Mouse (Mus musculus): ENCODE results near the gene Olfr983. TPM values are rescaled to one million over a fixed set of nuclear protein-coding genes. Genes with fewer than 3 reads are reported as not detected.
A peak's percentile ranks its signal among the peaks of the same experiment; 100 is the strongest.

The Olfr983 gene
- polyA plus RNA-seq, 1 experiment from 2014 or later, result not detected

DNA sequence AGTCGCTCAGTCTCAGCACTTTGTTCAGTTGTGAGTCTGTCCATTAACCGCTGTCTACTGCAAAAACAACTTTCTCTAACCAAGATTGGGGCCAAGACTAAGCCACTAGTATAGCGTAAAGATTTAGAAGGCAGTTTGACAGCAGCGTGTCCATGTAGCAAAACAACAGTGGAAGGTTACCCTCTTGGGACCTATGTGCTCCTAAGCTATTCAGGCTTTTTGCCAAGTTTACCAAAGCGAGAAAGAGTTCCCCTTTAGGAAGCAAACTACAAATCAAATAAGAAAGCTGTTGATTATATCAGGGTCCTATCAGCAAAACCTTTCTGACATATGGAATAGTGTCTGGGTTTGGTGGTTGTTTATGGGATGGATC, 23.9 kb upstream of the Olfr983 start:
- no peak overlapping the region for H3K4me3 ChIP-seq (ENCODE audit: low read depth, low read length)
- H3K36me3 ChIP-seq (ENCODE audit: control insufficient read depth, insufficient read depth, low read length), result no peaks in the 10 kb centered on the region
- TF ChIP-seq CTCF (IDR thresholded peaks at IDR 0.05; ENCODE audit: low read depth), result no peak
- TF ChIP-seq EP300 (optimal IDR thresholded peaks at IDR 0.05), result no peak
- no peaks in the 10 kb centered on the region for H3K4me1 ChIP-seq (replicated peaks; ENCODE audit: control insufficient read depth, insufficient read depth)
- H3K27me3 ChIP-seq (ENCODE audit: control insufficient read depth, insufficient read depth, low read length), result no peaks in the 10 kb centered on the region
- no peak overlapping the region for H3K9ac ChIP-seq (ENCODE audit: low read length)
- H3K4me2 ChIP-seq (replicated peaks; ENCODE audit: low read depth), result peak overlapping the region; percentile 20
- DNase-seq (ENCODE audit: low spot score) (no peak), ATAC-seq (ENCODE audit: low FRiP score, low TSS enrichment) (no peak)
- no peak overlapping the region for H3K27ac ChIP-seq (replicated peaks)
- H3K9me3 ChIP-seq (ENCODE audit: control insufficient read depth, low read length), result no peaks in the 10 kb centered on the region
- WGBS, result 55% methylated on average over 5 of the region's 5 CpGs

DNA sequence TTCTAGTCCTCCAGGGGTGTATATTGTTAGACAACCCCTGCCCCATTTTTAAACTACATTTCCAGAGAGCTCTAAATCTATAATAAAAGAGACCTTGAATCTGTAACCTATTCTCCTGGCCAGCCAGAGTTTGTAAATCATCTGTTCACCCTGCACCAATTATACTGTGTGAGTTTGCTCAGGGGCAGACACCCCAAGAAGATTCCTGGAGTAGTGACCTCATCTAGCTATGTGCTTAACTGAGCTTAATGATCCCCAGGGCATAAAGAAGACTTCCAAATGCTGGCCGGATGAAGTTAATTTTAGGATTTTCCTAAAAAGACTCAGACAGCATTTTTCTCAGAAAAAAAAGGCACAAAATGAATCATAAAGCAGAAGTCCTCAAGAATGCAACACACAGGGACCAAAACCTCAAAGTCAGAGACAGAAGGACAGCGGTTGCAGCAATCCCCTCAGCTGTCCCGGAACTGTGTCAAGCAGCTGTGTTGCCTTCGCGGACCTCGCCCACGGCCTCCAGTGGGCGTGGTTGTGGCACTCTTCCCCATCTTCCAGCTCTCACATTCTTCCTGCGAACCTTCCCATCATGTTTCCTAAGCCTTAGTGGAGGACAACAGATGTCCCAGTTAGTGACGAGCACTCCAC, 23.4 kb upstream of the Olfr983 start:
- no peak overlapping the region for H3K27ac ChIP-seq (replicated peaks)
- no peaks in the 10 kb centered on the region for H3K36me3 ChIP-seq (ENCODE audit: control insufficient read depth, insufficient read depth, low read length)
- DNase-seq (ENCODE audit: low spot score) (peak; percentile 18), ATAC-seq (ENCODE audit: low FRiP score, low TSS enrichment) (peak; percentile 74; the same call in 1 of the 2 replicates)
- H3K9me3 ChIP-seq (ENCODE audit: control insufficient read depth, low read length), result no peaks in the 10 kb centered on the region
- H3K27me3 ChIP-seq (ENCODE audit: control insufficient read depth, insufficient read depth, low read length), result no peaks in the 10 kb centered on the region
- 26% methylated on average over 10 of the region's 10 CpGs for WGBS
- peak overlapping the region; percentile 20 for H3K4me2 ChIP-seq (replicated peaks; ENCODE audit: low read depth)
- TF ChIP-seq EP300 (optimal IDR thresholded peaks at IDR 0.05) (no peak), CTCF (IDR thresholded peaks at IDR 0.05; ENCODE audit: low read depth) (no peak)
- no peak overlapping the region for H3K4me3 ChIP-seq (ENCODE audit: low read depth, low read length)
- H3K9ac ChIP-seq (ENCODE audit: low read length), result no peak overlapping the region
- no peaks in the 10 kb centered on the region for H3K4me1 ChIP-seq (replicated peaks; ENCODE audit: control insufficient read depth, insufficient read depth)

DNA sequence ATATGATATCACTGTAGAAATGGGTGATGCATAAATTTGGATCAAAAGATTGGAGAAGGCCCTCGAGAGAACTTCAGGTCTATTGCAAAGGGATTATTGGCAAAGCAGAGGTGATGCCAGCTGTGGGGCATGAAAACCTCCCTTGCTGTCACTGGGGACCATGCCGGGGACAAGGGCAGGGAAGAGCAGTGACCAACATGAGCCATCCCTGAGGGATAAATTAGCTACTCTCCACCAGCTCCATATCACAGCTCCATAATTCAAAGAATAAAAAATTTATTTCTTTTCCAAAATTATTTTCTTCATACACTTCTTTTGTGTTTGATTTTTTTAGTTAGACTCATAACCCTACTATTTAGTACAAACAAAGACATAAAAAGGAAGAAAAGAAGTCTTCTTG, 20.7 kb upstream of the Olfr983 start, which contains the start of gene Olfr984:
TSS of gene Olfr984 (minus strand) at position 101 of the 400 bp plus-strand sequence.
- no peaks in the 10 kb centered on the region for H3K36me3 ChIP-seq (ENCODE audit: control insufficient read depth, insufficient read depth, low read length)
- H3K9me3 ChIP-seq (ENCODE audit: control insufficient read depth, low read length), result no peaks in the 10 kb centered on the region
- ATAC-seq (ENCODE audit: low FRiP score, low TSS enrichment) (no peak), DNase-seq (ENCODE audit: low spot score) (no peak)
- no peak within 1 kb of the TSS for H3K4me3 ChIP-seq (ENCODE audit: low read depth, low read length)
- H3K4me2 ChIP-seq (replicated peaks; ENCODE audit: low read depth), result no peak within 1 kb of the TSS
- no peak within 1 kb of the TSS for H3K9ac ChIP-seq (ENCODE audit: low read length)
- no peaks in the 10 kb centered on the region for H3K4me1 ChIP-seq (replicated peaks; ENCODE audit: control insufficient read depth, insufficient read depth)
- no peak for TF ChIP-seq CTCF (IDR thresholded peaks at IDR 0.05; ENCODE audit: low read depth)
- TF ChIP-seq EP300 (optimal IDR thresholded peaks at IDR 0.05), result no peak
- WGBS, result 81% methylated on average over 2 of the region's 2 CpGs
- H3K27ac ChIP-seq (replicated peaks), result no peak within 1 kb of the TSS
- H3K27me3 ChIP-seq (ENCODE audit: control insufficient read depth, insufficient read depth, low read length), result no peaks in the 10 kb centered on the region

DNA sequence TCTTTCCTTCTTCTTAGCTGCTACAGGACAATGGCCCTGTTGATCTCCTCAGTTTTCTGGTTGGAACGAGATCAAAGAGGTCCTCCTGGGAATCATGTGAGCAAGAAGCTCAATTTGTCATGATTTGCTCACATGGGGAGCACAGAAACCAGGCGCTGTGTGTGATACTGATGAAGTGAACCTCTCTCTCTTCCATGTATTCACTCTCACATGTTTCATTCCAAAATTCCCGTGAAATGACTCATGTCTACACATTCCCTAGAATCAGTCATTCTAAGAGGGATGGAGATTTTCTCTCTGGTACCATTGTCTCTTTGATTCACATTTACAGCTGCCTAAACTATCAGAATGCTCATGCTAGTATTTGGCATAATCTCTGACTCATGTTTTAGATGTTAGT, 1.4 kb upstream of the Olfr983 start:
- H3K9ac ChIP-seq (ENCODE audit: low read length), result no peak overlapping the region
- H3K36me3 ChIP-seq (ENCODE audit: control insufficient read depth, insufficient read depth, low read length), result no peaks in the 10 kb centered on the region
- ATAC-seq (ENCODE audit: low FRiP score, low TSS enrichment), result no peak
- H3K9me3 ChIP-seq (ENCODE audit: control insufficient read depth, low read length), result no peaks in the 10 kb centered on the region
- WGBS, result 63% methylated on average over 3 of the region's 3 CpGs
- no peak for DNase-seq (ENCODE audit: low spot score)
- H3K4me2 ChIP-seq (replicated peaks; ENCODE audit: low read depth), result no peak overlapping the region
- H3K4me1 ChIP-seq (replicated peaks; ENCODE audit: control insufficient read depth, insufficient read depth), result no peaks in the 10 kb centered on the region
- H3K4me3 ChIP-seq (ENCODE audit: low read depth, low read length), result no peak overlapping the region
- H3K27me3 ChIP-seq (ENCODE audit: control insufficient read depth, insufficient read depth, low read length), result no peaks in the 10 kb centered on the region
- H3K27ac ChIP-seq (replicated peaks), result no peak overlapping the region
- TF ChIP-seq CTCF (IDR thresholded peaks at IDR 0.05; ENCODE audit: low read depth), result no peak
- TF ChIP-seq EP300 (optimal IDR thresholded peaks at IDR 0.05), result no peak

DNA sequence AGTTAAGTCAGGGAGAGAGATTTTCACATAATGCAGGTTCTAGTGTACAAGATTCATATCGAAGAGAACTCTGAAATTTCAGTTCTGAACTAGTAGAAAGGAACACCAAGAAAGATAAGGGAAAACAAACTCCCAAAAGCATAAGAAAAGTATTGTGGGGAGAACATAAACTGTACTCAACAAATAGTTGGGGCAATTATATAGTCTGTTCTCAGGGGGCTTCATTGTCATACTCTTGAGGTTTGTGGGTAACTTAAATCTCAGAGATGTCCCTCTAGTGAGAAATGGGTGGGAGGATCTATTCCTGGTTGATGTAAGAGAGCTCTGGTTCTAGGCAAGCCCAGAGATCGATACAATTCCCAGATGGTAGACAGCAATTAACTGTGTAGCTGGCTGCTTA, 19.9 kb downstream of the Olfr983 start, which contains the start of gene Olfr982:
TSS of gene Olfr982 (plus strand) at position 301 of the 400 bp plus-strand sequence.
- DNase-seq (ENCODE audit: low spot score) (no peak), ATAC-seq (ENCODE audit: low FRiP score, low TSS enrichment) (no peak)
- no peak for TF ChIP-seq EP300 (optimal IDR thresholded peaks at IDR 0.05)
- Histone ChIP-seq H3K4me3 (ENCODE audit: low read depth, low read length) (no peak within 1 kb of the TSS), H3K27ac (replicated peaks) (no peak within 1 kb of the TSS), H3K27me3 (ENCODE audit: control insufficient read depth, insufficient read depth, low read length) (no peaks in the 10 kb centered on the region), H3K4me1 (replicated peaks; ENCODE audit: control insufficient read depth, insufficient read depth) (no peaks in the 10 kb centered on the region), H3K9me3 (ENCODE audit: control insufficient read depth, low read length) (no peaks in the 10 kb centered on the region), H3K36me3 (ENCODE audit: control insufficient read depth, insufficient read depth, low read length) (no peaks in the 10 kb centered on the region), H3K4me2 (replicated peaks; ENCODE audit: low read depth) (no peak within 1 kb of the TSS), H3K9ac (ENCODE audit: low read length) (no peak within 1 kb of the TSS)
- WGBS, result 80% methylated on average over 2 of the region's 2 CpGs

DNA sequence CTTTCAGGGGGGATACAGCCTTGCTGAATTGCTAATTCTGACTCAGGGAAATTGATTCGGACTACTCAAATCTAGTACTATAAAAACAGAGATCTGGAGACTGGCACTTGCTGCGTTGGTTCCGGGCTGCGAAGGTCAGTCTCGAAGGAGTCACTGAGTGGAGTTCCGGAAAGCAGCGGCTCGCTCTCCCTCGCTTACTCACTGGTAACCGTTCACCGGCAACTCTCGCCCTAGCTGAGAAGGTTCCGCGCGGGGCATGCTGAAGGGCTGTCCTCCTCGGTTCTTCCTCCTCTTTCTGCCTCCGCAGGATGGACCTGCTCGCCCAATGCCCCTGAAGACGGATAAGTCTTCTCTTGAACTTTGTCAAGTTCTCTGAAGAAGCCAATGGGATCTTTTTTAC, 43.3 kb downstream of the Olfr983 start:
- no peak overlapping the region for H3K4me3 ChIP-seq (ENCODE audit: low read depth, low read length)
- no peak overlapping the region for H3K9ac ChIP-seq (ENCODE audit: low read length)
- H3K27me3 ChIP-seq (ENCODE audit: control insufficient read depth, insufficient read depth, low read length), result no peaks in the 10 kb centered on the region
- no peak for TF ChIP-seq EP300 (optimal IDR thresholded peaks at IDR 0.05)
- no peak for TF ChIP-seq CTCF (IDR thresholded peaks at IDR 0.05; ENCODE audit: low read depth)
- H3K4me1 ChIP-seq (replicated peaks; ENCODE audit: control insufficient read depth, insufficient read depth), result no peaks in the 10 kb centered on the region
- no peak overlapping the region for H3K4me2 ChIP-seq (replicated peaks; ENCODE audit: low read depth)
- H3K36me3 ChIP-seq (ENCODE audit: control insufficient read depth, insufficient read depth, low read length), result no peaks in the 10 kb centered on the region
- 91% methylated on average over 19 of the region's 19 CpGs for WGBS
- no peak overlapping the region for H3K27ac ChIP-seq (replicated peaks)
- no peak for DNase-seq (ENCODE audit: low spot score)
- no peak for ATAC-seq (ENCODE audit: low FRiP score, low TSS enrichment)
- no peaks in the 10 kb centered on the region for H3K9me3 ChIP-seq (ENCODE audit: control insufficient read depth, low read length)

Other genes starting within 250 kb of the Olfr983 start
- not detected in 2 replicates for gene Olfr972, start 227.2 kb downstream of the Olfr983 start, polyA plus RNA-seq (2015; fragmentation: Nextera tagmentation; extraction: Ambion mirVana)
- gene Olfr229, start 186.3 kb downstream of the Olfr983 start, polyA plus RNA-seq (2015; fragmentation: Nextera tagmentation; extraction: Ambion mirVana), result not detected in 2 replicates
- gene Olfr974, start 156.1 kb downstream of the Olfr983 start, polyA plus RNA-seq (2015; fragmentation: Nextera tagmentation; extraction: Ambion mirVana), result not detected in 2 replicates
- gene Olfr975, start 141.5 kb downstream of the Olfr983 start, polyA plus RNA-seq (2015; fragmentation: Nextera tagmentation; extraction: Ambion mirVana), result not detected in 2 replicates
- not detected in 2 replicates for gene Olfr976, start 132.5 kb downstream of the Olfr983 start, polyA plus RNA-seq (2015; fragmentation: Nextera tagmentation; extraction: Ambion mirVana)
- gene Olfr978, start 101.5 kb downstream of the Olfr983 start, polyA plus RNA-seq (2015; fragmentation: Nextera tagmentation; extraction: Ambion mirVana), result not detected in 2 replicates
- not detected in 2 replicates for gene Olfr979, start 90.1 kb downstream of the Olfr983 start, polyA plus RNA-seq (2015; fragmentation: Nextera tagmentation; extraction: Ambion mirVana)
- gene Olfr980, start 84.0 kb downstream of the Olfr983 start, polyA plus RNA-seq (2015; fragmentation: Nextera tagmentation; extraction: Ambion mirVana), result not detected in 2 replicates
- 0.02 TPM in 1 of 2 replicates, not detected in the other for gene Olfr981, start 72.1 kb downstream of the Olfr983 start, polyA plus RNA-seq (2015; fragmentation: Nextera tagmentation; extraction: Ambion mirVana)
- gene Olfr982, start 19.8 kb downstream of the Olfr983 start, polyA plus RNA-seq (2015; fragmentation: Nextera tagmentation; extraction: Ambion mirVana), result not detected in 2 replicates
- not detected in 2 replicates for gene Olfr984, start 20.6 kb upstream of the Olfr983 start, polyA plus RNA-seq (2015; fragmentation: Nextera tagmentation; extraction: Ambion mirVana)
- gene Olfr985, start 36.6 kb upstream of the Olfr983 start, polyA plus RNA-seq (2015; fragmentation: Nextera tagmentation; extraction: Ambion mirVana), result not detected in 2 replicates
- gene Tmem225, start 54.5 kb upstream of the Olfr983 start, polyA plus RNA-seq (2015; fragmentation: Nextera tagmentation; extraction: Ambion mirVana), result not detected in 2 replicates
- gene Olfr986, start 87.3 kb upstream of the Olfr983 start, polyA plus RNA-seq (2015; fragmentation: Nextera tagmentation; extraction: Ambion mirVana), result not detected in 2 replicates
- 1.6 and 2.1 TPM in 2 replicates for gene Zfp202, start 98.7 kb upstream of the Olfr983 start, polyA plus RNA-seq (2015; fragmentation: Nextera tagmentation; extraction: Ambion mirVana)
- gene Scn3b, start 175.6 kb upstream of the Olfr983 start, polyA plus RNA-seq (2015; fragmentation: Nextera tagmentation; extraction: Ambion mirVana), result 2.0 and 2.9 TPM in 2 replicates